Mouse (Mus musculus) retina, embryonic 14.5 days (tissue): Measurements from ENCODE around the gene C1ra.
"Not testable (repeated sequence)": the region's sequence is repeated elsewhere in the genome, so short reads cannot be mapped to it uniquely, and the experiment has no call there.

Experiments
- DNase-seq: peaks from one replicate; pipeline ENCODE4 v3.0.0-alpha.2; 2015; ENCODE audit warnings: low spot score

C1ra gene

DNA sequence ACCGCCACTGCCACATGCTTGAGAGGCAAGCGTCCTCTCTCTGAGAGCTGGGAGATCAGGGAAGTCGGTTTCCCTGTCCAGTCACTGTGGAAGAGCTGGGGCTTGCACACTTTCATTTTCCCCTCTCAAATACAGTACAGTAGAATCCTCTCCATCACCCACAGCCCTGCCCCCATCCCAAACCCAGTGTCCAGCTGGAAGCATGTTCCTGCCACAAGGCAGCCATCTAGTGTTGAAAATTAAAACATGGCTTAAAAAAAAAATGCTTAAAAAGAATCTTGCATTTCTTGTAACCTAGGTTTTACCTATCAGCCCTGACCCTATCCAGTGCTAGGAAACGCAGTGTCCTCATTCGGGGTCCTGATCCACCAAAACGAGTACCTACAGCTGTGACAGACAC is 32.3 kb downstream of the C1ra start:
- no peak for DNase-seq

GRCm38 (mm10) chr6:124545425-124545824 is 33.2 kb downstream of the C1ra start:
- DNase-seq: no peak

DNA sequence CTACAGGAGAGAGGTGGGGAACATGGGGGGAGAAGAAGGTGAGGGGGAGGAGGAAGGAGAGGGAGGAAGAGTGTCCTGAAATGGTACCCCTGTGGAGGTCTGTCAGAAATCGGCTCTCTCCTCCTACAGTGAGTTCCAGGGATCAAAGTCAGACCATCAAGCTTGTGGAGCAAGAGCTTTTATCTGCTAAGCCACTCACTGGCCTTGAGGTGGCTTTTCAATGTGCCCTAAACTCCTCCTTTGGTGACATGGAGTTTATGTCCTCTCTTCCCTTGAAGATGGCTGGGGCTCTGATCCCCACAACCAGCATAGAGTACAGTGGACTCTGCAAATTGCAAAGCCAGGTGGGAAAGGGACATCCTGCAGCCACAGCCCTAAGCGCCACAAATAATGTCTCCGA is 35.8 kb downstream of the C1ra start:
- not testable (repeated sequence) for DNase-seq

DNA sequence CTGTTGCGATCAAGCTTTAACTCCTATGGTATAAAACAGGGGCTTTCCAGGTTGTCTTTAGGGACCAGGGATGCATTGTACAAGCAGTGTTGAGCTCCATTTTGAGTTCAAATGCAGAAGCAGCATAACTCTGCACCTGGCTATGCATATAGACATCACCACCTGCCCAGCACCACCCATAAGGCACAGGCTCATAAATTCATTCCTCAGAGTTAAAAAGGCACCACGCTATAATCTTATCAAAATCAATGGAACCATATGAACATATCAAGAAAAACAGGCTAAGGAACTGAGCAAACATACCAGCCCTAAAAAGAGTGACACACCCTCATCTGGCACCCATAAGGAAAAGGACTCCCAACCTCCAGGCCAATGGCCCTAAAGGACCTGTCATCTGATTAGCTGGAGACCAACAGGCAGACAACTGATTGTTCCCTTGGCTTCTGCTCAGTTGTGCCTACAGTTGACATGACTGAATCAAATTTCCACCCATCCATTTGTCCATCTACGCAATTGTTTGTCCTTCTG is 36.9 kb downstream of the C1ra start:
- no peak for DNase-seq

DNA sequence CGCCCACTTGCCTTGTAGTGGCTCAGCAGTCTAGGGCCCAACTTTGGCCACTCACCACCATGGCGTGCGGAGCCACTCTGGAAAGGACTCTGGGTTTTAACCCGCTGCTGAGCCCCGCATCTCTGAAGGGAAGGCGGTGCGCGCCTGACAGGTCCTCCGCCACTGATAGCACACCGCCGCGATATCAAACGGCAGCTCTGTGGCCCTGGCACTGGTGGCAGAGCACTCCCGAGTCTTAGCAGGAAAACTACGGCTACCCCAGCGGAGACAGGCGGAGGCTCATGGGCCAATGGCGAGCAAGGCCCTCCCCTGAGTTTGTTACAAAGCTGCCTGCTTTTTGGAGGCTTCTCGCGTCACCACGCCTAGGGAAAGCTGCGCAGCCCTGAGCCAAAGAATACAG is 40.6 kb downstream of the C1ra start:
- no peak for DNase-seq

- not testable (repeated sequence) for DNase-seq
Observed at GRCm38 (mm10) chr6:124555956-124556355, 43.8 kb downstream of the C1ra start.

- not testable (repeated sequence) for DNase-seq
Observed at GRCm38 (mm10) chr6:124561156-124561555, 49.0 kb downstream of the C1ra start.

GRCm38 (mm10) chr6:124561611-124562010 is 49.4 kb downstream of the C1ra start:
- DNase-seq: not testable (repeated sequence)

DNA sequence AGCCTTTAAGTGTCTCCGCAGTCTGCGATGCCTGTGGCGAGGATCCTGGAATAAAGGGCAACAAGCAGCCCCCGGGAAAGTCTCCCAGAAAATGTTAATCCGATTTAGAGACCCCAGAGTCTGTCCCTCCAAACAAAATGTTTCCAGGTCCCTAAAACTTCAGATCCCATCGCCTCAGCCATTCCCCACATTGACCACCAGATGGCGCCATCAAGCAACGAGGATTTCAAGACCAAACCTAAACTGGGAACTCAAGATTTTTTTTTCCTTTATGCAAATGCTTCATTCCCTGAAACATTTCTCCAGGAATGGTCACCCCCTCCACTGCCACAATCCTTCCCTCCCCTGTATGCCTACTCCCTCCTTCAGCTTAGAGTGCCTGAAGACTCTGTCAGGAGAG is 57.8 kb downstream of the C1ra start, which contains the start of gene C1rb:
TSS of gene C1rb (plus strand) at position 269 of the 400 bp plus-strand sequence.
- DNase-seq: peak; percentile 80
